Mouse (Mus musculus): ENCODE data around the gene Prkca.

The Prkca gene

DNA sequence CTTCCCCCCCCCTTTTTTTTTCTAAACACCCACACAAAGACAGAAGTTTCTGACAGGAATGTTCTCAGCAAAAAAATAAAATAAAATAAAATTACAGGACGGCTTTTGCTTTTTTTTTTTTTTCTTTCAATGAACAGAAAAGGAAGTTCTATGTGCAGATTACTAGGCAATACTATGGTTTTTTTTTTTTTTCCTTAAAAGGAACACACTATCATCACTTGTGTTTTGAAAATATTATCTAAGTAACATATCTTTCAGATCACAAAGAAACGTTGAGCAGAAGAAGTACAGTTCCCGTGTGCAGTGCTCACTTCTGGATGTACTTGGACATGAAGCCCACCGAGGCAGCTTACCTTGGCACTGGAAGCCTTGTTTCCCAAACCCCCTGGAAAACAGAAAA is 3.4 kb downstream of the Prkca start:
- no peak for DNase-seq (ENCODE audit: low spot score)

DNA sequence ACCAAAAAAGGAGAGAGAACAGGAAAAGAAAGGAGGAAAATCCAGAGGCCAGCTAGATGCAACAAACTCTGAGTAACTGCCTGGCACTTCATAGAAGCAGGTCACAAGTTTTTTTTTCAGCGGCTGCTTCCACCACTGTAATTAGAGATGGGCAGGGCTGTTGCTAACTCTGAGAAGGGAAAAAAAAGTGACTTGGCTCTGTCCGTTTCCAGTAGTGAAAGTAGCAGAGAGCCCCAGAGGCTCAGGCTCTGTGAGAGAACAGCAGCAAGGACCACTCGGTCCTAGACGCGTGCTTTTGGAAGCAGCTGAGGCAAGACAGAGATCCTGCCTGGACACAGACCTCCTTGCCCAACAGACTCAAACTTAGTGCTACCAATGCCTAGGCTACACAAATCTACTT is 7.3 kb downstream of the Prkca start:
- no peak for DNase-seq (ENCODE audit: low spot score)

DNA sequence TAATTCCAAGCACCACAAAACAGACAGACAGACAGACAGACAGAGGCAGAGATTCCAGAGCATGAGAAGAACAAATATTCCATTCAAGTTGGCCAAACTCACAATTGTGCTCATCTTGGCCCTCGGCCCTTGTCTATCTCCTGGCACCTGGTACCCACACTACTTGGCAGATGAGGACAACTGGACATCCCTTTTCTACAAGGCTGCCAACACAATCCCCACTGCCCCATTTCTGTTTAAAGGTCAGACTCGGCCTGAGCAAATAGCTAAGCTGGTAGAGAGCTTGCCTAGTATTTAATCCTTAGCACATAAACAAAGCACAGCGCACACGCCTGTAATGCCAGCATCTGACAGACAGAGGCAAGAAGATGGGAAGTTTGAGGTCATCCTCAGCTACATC is 8.2 kb downstream of the Prkca start:
- no peak for DNase-seq (ENCODE audit: low spot score)

DNA sequence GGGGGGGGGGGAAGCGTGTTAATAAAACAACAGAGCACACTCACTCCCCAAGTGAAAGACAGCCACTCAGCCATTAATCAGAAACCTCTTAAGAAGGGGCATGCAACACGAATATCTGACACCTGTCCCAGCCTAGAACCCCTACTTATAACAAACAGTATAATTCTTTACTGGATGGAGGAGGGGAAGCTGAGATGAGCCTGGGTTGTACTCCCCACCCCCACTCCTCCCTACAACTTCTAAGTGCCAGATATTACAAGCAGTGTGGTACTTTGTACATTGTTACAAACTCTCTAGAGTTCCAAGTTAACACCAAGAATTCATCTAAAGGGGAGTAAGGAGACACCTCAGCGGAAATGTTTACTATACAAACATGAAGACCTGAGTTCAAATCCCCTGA is 9.1 kb downstream of the Prkca start:
- no peak for DNase-seq (ENCODE audit: low spot score)

DNA sequence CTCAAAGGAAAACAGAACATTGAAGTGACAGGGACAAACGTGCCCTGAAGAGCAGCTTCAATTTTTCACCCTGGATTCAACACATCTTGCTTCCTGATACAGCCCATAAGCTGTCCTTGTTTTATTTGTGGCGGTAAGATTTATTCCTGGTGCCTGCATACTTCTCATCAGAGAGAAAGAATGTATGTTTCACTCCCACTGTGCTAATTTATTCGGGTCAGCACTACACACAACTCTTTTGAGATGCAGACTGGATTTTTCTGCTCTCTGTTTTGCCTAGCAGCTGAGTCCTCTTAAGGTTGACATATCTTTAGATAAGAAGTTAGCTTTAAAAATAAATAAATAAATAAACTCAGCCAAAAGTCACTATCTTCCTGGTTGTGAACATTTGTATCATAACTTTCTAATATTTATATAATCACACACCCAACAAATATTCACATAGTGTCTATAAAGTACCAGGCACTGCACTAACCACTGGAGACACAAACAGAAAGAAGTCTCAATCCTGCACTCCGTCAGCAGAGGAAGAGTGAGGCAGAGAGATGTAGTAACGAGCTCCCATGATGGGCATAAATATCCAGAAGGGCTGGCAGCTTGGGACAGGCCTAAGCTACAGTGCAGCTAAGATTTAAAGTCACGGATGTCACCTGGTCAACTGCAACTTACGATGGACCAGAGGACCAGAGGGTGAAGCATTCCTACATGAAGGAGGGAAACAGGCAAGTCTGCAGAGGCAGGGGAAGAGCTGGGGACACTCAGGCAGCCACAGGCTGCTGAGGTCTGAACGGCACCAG is 9.9 kb downstream of the Prkca start:
- no peak for DNase-seq (ENCODE audit: low spot score)

DNA sequence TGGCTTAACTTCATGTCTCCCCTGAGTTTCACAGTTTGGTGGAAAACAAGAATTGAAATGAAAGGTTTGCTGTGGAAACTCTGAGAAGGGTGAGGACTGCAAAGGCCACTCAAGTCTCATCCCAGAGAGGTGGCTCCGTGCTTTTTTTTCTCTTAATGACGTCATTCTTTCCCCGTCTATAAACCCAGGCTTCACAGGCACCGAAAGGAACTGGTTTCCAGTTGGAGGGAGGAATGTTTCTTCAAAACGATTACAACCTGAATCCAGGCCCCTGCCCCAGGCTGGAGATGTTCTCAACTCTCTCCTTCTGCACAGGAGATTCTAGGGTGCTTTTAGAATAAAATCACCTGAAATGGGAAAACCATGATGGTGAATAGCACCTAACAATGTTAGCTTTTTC is 10.7 kb downstream of the Prkca start:
- DNase-seq (ENCODE audit: low spot score): no peak

DNA sequence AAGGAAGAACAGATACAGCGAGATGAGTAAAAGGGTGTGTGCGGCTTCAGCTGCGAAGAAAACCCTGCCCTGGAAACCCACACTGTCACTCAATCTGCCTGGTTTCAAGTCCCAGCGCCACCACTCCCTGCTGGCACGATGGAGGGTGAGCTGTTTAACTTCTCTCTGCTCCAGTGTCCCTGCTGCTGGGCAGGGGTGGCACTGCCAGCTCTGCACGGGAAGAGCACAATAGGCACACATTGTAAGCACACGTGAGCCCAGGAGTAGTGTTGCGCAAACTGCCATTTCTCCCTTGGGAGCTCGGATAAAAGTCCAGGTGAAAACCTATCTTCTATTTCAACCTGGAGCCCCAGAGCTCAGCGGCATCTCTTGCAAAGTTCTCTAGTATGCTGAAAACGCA is 12.9 kb downstream of the Prkca start:
- DNase-seq (ENCODE audit: low spot score): no peak

DNA sequence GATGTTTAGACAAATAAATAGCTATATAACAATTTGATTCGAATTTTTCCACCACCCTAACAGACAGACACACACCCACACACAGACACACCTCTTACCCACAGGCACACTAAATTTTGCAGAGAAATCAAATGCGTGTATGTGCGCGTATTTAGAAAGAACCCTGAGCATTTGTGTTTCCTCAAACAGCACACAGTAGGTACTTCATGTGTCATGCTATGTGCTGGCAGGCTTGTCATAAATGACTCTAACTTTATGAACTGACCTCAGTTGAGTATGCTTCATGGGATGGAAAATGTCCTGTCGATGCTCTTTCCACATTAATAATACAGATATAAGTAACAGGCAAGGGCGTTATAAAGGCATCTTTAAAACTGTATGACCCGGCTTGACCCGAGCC is 17.8 kb downstream of the Prkca start:
- no peak for DNase-seq (ENCODE audit: low spot score)

DNA sequence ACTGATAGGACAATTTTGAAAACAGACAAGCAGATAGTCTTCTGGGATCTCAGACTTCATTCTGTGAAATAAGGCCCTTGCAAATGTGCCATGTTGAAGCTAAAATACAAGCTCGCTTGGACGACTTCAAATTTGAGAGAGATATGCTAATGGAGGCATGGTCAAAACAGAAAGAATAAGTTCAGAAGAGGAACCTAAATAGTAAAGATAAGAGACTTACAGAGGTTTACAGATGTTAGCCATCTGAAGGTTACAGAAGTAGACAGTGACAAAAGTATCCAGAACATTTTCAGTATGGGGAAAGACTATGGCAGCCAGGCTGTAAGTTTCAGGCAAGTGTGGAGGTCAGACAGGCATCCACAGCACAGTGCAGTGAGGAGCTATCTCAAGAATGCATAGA is 21.6 kb downstream of the Prkca start:
- no peak for DNase-seq (ENCODE audit: low spot score)

DNA sequence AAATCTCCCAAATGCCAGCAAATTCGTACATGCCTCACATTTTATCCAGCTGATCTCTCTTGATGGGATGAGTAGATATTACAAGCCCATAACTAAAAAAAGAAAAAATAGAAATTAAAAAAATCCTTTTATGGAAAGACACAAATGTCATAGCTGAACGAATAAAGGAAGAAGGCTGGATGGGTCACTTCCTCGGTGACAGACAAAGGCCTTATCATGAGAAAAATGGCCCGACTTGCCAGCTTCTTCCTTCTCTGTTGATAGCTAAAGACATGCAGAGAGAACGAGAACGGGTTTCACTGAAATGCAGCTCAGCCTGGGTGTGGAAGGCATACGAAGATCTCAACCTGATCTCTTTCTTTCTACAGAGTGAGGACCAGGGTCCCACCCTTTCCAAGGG is 23.2 kb downstream of the Prkca start:
- no peak for DNase-seq (ENCODE audit: low spot score)

DNA sequence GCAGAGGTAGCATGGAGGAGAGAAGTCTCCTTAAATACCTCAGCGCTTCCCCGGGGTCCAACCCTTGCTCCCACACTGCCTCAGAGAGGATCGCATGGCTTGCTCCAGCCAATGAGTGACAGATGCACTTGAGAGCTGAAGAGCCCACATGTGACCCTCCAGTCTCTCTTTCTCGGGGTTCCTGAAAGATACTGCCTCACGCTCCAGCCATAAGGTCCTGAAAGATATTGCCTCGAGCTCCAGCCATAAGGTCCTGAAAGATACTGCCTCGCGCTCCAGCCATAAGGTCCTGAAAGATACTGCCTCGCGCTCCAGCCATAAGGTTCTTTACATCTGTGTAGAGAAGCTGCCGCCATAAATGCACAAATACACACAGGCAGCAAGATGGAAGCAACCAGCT is 24.6 kb downstream of the Prkca start:
- DNase-seq (ENCODE audit: low spot score): no peak

DNA sequence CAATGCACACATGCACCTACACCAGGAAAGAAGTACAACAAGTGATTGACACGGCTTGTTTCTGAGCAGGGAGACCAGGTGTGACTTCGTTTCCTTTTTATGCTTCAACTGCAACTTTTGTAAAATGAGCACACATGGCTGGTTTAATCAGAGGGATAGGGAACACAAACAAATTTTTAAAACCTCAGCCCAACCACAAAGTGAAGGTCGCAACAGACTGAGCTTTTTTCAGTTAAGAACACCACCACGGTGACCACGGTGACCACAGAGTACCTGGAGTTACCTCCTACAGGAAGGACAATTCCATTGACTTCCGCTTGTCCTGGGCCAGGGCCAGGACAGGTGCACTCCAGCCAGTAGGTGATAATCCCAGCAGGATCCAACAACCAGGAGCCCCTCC is 25.9 kb downstream of the Prkca start:
- no peak for DNase-seq (ENCODE audit: low spot score)

DNA sequence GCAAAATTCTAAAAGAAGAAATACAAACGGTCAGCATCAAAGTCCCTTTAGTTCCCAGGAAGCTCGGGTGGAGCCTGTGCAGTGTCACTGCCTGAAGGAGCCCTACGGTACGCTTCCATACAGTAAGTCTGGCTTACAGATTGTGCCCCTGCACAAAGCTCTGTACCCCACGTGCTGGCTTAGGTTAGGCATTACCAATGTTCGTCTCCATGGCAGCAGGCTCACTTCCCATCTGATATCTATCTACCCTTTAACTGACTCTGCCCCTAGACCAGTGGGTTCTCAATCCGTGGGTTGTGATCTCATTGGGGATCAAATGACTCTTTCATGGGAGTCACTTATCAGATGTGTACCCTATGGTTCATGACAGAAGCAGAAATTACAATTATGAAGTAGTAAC is 28.0 kb downstream of the Prkca start:
- DNase-seq (ENCODE audit: low spot score): no peak

DNA sequence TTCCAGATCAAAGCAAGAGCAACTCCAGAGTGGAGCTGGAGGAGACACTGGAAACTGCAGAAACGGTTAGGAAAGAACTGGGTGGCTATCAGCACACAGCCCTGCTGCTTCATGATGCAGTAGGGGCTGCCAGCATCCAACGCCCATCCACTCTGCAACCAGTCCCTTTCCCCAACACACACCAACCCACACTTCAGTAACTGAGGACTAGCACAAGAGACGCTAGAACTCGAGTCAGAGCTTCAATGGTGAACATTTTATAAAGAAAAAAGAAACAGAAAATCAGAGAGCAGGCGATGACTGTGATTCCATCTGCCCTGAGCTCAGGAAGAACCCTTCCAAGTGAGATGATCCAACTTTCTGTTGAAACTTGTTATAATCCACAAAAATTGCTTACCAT is 31.2 kb downstream of the Prkca start:
- no peak for DNase-seq (ENCODE audit: low spot score)

DNA sequence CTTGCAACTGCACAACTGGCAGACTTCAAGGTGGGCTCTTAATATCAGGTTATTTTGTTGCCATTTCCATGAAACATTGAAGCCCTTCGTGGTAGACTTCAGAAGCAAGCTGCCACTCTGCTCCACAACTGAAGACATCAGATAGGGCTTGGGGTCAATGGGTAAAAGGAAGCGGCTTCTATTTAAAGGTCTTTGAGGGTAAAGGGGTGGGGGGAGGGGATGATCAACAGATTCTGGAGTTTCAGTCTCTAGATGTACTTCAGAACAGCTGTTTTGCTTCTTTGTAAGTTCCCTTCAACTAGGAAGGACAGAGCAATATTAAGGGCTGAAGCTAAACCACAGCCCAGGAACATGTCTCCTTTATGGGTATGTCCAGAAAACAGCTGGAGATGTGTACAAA is 31.8 kb downstream of the Prkca start:
- no peak for DNase-seq (ENCODE audit: low spot score)

DNA sequence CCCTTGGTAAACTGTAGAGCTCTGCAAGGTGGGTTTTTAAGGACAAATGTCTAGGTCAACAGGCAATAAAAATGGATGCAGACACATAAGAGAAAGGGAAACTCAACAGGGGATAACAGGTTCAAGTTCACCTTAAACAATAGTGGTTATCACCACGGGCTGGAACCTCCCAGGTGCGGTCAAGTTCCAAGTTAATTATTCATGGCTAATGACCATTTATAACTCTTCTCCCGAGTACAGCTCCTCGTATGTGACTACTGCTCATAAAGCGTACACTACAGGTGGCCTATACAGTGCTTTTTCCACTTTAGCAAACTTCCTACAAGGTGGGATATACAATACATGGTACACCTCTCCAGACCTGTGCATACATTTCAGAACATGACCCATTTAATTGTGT is 33.9 kb downstream of the Prkca start:
- DNase-seq (ENCODE audit: low spot score): no peak

DNA sequence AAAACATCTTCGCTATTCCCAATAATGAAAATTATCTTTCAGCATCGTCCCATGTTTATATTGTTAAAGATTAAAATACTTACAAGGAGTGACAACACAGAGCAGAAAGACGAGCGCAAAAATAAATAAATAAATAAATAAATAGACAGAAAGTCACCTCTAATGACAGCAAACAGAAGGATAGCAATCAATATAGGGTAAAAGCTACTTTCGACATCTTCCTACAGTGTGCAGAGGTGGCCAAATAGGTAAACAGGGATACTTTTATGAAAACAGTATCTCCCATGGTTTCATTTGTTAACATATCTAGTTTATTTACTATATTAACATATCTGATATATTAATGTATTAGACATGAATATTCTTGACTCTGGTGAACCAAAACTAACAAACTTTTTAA is 35.5 kb downstream of the Prkca start:
- no peak for DNase-seq (ENCODE audit: low spot score)

DNA sequence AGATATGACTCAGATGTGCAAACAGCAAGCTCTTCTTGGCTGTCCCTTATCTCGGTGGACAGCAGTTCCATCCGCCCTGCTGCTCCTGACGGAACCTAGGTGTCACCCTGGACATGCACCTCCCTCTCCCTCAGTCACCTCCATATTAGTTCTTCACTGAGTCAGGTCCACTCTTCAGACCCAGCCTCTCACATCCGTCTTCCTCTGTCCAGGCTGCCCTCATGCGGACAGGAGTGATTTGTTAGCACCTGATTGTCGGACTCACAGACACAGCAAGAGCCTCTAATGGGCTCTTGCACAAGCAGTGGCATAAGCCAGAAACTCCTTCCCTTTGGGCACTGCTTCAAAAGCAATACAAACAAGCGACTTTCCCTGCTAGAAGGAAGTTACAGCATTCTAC is 36.5 kb downstream of the Prkca start:
- no peak for DNase-seq (ENCODE audit: low spot score)

DNA sequence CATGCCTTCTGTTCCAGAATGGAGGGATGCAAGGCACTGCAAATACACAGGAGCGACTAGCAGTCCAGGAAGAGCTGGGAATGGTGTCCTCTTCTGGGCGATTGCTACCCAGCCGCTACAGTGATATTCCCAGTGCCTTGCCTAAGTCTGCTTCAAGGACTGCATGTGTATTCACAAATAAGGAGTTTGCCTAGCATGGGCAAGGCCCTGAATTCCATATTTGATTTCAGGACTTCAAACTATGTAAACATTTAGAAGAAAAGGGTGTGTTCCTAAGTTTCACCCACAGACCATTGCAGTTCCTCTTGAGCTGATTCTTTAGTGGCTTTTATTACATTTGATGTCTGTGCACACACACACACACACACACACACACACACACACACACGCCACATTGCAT is 39.9 kb downstream of the Prkca start:
- DNase-seq (ENCODE audit: low spot score): no peak

DNA sequence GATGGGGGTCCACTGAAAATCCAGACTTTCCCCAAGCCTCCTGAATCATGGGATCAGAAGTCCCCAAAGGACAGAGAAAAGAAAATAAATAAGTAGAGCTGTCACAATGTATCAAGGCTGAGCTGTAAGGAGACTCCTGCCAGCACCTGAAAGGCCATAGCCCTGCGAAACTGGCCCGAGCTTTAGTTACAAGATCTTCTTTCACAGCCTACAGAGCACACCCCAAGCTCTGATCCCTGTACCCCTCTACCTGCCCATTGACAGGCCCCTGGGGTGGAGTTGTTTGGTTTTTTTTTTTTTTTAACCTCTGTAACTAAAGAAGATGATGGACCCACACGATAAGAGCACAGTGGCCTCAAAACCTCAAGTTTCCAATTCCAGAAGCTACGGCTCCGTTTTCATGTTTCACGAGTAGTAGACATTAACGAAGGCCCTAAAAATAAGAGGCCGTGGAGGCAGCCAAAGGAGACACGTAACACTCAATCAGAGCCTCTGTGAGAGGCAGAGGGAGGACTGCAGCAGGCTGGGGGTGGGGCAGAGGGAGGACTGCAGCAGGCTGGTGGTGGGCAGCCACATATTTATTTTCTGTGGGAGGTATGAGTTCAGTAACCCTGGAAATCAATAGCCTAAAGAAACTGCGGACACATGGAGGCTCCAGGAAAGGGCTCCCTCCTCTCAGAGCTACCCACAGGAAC is 41.8 kb downstream of the Prkca start:
- no peak for DNase-seq (ENCODE audit: low spot score)

DNA sequence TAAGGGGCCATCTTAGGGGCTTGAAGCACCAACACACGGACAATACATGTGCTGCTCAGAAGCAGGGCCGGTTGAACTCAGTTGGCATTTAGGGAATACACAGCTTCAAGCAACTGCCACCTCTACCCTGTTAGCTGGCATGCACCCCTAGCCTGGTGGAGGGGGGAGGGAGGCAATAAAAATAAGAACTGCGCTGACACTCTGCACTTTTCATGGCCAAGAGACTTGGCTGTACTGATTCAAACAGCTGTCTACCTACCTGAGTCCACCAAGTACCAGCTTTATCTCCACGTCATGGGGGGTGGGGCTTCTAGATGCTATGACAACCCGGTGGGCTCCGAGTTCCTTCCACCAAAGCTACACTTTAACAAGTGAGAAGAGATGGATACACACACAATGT is 42.7 kb downstream of the Prkca start:
- no peak for DNase-seq (ENCODE audit: low spot score)

DNA sequence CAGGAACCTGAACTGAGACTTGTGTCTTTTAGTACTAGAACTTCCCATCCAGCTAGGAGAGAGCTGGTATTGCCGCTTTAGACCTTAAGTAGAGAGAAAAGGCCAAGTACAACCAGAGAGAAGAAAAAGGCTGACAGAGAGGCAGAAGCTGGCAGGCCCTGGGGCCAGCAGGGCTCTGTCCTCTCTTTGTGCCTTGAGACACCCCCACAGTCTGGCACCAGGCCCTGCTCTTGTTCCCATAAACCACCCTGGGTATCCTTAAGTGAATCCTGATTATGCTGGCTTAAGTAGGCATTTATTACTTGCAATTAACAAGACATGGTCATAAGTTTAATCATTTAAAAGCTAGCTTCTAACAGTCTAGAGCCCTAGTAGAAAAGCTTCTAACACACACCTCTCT is 43.3 kb downstream of the Prkca start:
- DNase-seq (ENCODE audit: low spot score): no peak

DNA sequence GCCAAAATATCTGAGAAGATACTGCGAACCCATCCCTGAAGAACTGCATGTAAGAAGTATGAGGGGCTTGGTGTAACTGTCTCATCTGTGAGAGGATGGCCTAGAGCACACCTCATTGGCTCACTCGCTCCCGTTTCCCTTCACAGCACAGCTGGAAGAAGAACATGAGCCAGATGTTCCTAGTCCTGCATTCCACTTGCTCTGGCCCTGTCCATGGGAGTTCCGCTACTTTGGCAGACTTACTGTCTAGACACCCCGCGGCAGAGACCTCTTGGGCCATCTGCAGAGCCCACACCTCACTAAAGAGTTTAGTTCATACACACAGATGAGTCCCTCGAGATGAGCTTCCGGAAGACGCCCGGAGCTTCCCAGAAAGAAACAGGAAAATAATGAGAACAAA is 43.8 kb downstream of the Prkca start:
- DNase-seq (ENCODE audit: low spot score): no peak

DNA sequence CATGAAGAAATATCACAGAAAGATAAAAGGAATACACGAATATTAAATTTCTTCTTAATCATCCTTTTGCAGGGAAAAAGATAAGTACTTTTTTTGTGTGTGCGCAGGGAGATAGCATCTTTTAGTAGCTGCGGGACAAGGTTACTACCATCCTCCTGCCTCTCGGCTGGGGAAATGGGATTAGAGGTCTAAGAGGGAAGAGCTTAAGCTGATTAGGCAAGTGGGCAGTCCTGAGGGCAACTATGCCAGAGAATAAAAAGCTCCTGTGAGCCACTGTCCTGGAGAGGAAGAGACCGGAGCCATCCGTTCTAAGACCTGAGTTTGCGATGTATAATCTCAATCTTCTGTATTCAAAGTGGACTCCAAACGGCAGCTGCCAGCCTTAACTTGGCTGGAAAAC is 45.8 kb downstream of the Prkca start:
- DNase-seq (ENCODE audit: low spot score): no peak

Measured in T-cell, adult 2 months (primary cell).